Mouse (Mus musculus) kidney, embryonic 14.5 days (tissue): ENCODE measurements around the gene Hmgcl. TPM values are rescaled to one million over a fixed set of nuclear protein-coding genes. Genes with fewer than 3 reads are reported as not detected.

Experiments used
- ATAC-seq: fragments of 200-750 bp; cut with Nextera tagmentation; 2 replicates; pipeline ENCODE4 v1.8.0; 2017; ENCODE audit warnings: moderate number of reproducible peaks, mild to moderate bottlenecking, moderate TSS enrichment, moderate library complexity; ENCODE audit not compliant: low FRiP score, low TSS enrichment
- H3K27ac ChIP-seq: fragments of 300-500 bp; sonication (generic); 2 replicates; pipeline ENCODE4 v1.5.1; 2014; ENCODE audit warnings: low read depth, mild to moderate bottlenecking, low read length, moderate library complexity, mixed read lengths
- H3K27me3 ChIP-seq: fragments of 300-500 bp; sonication (generic); 2 replicates; pipeline ENCODE4 v1.6.1; 2014; ENCODE audit warnings: mild to moderate bottlenecking, low read length; ENCODE audit not compliant: control insufficient read depth, insufficient read depth
- H3K36me3 ChIP-seq: fragments of 300-500 bp; sonication (generic); 2 replicates; pipeline ENCODE4 v1.6.1; 2014; ENCODE audit warnings: low read length, mixed read lengths; ENCODE audit not compliant: control insufficient read depth, insufficient read depth
- H3K4me1 ChIP-seq: fragments of 300-500 bp; sonication (generic); 2 replicates; pipeline ENCODE4 v1.6.1; 2014; ENCODE audit warnings: low read length, mixed read lengths; ENCODE audit not compliant: control insufficient read depth, insufficient read depth
- H3K4me2 ChIP-seq: fragments of 300-500 bp; sonication (generic); replicated peaks from 2 replicates; pipeline ENCODE4 v1.6.1; 2014; ENCODE audit warnings: low read depth, mild to moderate bottlenecking, low read length
- H3K4me3 ChIP-seq: fragments of 300-500 bp; sonication (generic); 2 replicates; pipeline ENCODE4 v1.5.1; 2014; ENCODE audit warnings: mild to moderate bottlenecking, low read length
- H3K9ac ChIP-seq: fragments of 300-500 bp; sonication (generic); 2 replicates; pipeline ENCODE4 v1.6.1; 2014; ENCODE audit warnings: low read depth, mild to moderate bottlenecking, low read length, moderate library complexity
- H3K9me3 ChIP-seq: fragments of 300-500 bp; sonication (generic); 2 replicates; pipeline ENCODE4 v1.6.1; 2016; ENCODE audit warnings: low read length; ENCODE audit not compliant: control insufficient read depth
- WGBS: fragments of 180-500 bp; shearing (Covaris S2); extraction: QIAGEN DNeasy Blood & Tissue Kit; methylation state at CpG from one replicate; pipeline ENCODE4 v1.1.7; 2014; 5-methylcytosine and 5-hydroxymethylcytosine counted together
- polyA plus RNA-seq: library from polyadenylated mRNA; unstranded; fragments of >200 nt; fragmentation: Nextera tagmentation; extraction: Ambion mirVana; gene quantifications from 2 replicates; pipeline ENCODE4 v1.2.1, GENCODE M21; 2014

Hmgcl gene
- polyA plus RNA-seq, 1 experiment from 2014 or later, result 81.1 TPM

GRCm38 (mm10) chr4:135912164-135912563 lies 34.1 kb upstream of the Hmgcl start:
- Histone ChIP-seq H3K27ac (no peak overlapping the region), H3K4me3 (no peak overlapping the region), H3K9me3 (no peaks in the 10 kb centered on the region), H3K4me2 (no peak overlapping the region), H3K4me1 (no peaks in the 10 kb centered on the region), H3K9ac (no peak overlapping the region), H3K36me3 (no peaks in the 10 kb centered on the region), H3K27me3 (no peaks in the 10 kb centered on the region)
- WGBS, result 51% methylated on average over 3 of the region's 3 CpGs
- no peak for ATAC-seq

- ATAC-seq, result no peak
- no peak overlapping the region for H3K27ac ChIP-seq
- H3K9me3 ChIP-seq, result no peaks in the 10 kb centered on the region
- 17% methylated on average over 3 of the region's 3 CpGs for whole genome bisulfite sequencing
- H3K9ac ChIP-seq, result no peak overlapping the region
- no peaks in the 10 kb centered on the region for H3K4me1 ChIP-seq
- H3K4me3 ChIP-seq, result no peak overlapping the region
- no peaks in the 10 kb centered on the region for H3K36me3 ChIP-seq
- H3K27me3 ChIP-seq, result no peaks in the 10 kb centered on the region
- no peak overlapping the region for H3K4me2 ChIP-seq
These were observed 33.4 kb upstream of the Hmgcl start for GRCm38 (mm10) chr4:135912835-135913234.

- H3K4me3 ChIP-seq, result no peak overlapping the region
- no peak overlapping the region for H3K27ac ChIP-seq
- 81% methylated on average over 4 of the region's 4 CpGs for WGBS
- no peak overlapping the region for H3K4me2 ChIP-seq
- no peak overlapping the region for H3K9ac ChIP-seq
- no peak for ATAC-seq
- no peaks in the 10 kb centered on the region for H3K27me3 ChIP-seq
- no peaks in the 10 kb centered on the region for H3K36me3 ChIP-seq
- H3K4me1 ChIP-seq, result no peaks in the 10 kb centered on the region
- no peaks in the 10 kb centered on the region for H3K9me3 ChIP-seq
These were observed 32.8 kb upstream of the Hmgcl start for GRCm38 (mm10) chr4:135913433-135913832.

GRCm38 (mm10) chr4:135918635-135919279 lies 27.5 kb upstream of the Hmgcl start:
- Histone ChIP-seq H3K27me3 (no peaks in the 10 kb centered on the region), H3K4me1 (peaks cover 8% of the 10 kb centered on the region), H3K9ac (no peak overlapping the region), H3K4me3 (no peak overlapping the region), H3K4me2 (no peak overlapping the region), H3K36me3 (no peaks in the 10 kb centered on the region; the same call in 1 of the 2 replicates), H3K27ac (no peak overlapping the region), H3K9me3 (no peaks in the 10 kb centered on the region)
- no peak for ATAC-seq
- 74% methylated on average over 13 of the region's 13 CpGs for WGBS

- Histone ChIP-seq H3K4me2 (no peak overlapping the region), H3K27ac (no peak overlapping the region), H3K4me1 (peaks cover 8% of the 10 kb centered on the region), H3K9ac (no peak overlapping the region), H3K9me3 (no peaks in the 10 kb centered on the region), H3K36me3 (peaks cover under 1% of the 10 kb centered on the region; the same call in 1 of the 2 replicates), H3K27me3 (no peaks in the 10 kb centered on the region), H3K4me3 (no peak overlapping the region)
- ATAC-seq, result no peak
- 88% methylated on average over 3 of the region's 3 CpGs for WGBS
These were observed 27.0 kb upstream of the Hmgcl start for GRCm38 (mm10) chr4:135919280-135919639.

GRCm38 (mm10) chr4:135920304-135921241 lies 25.7 kb upstream of the Hmgcl start, which contains the start of gene Fuca1:
Gene Fuca1 (plus strand): TSS chr4:135920735.
- no peaks in the 10 kb centered on the region for H3K9me3 ChIP-seq
- peaks cover 8% of the 10 kb centered on the region for H3K4me1 ChIP-seq
- ATAC-seq, result peak; percentile 95
- H3K27me3 ChIP-seq, result no peaks in the 10 kb centered on the region
- WGBS, result 2% methylated on average over 60 of the region's 60 CpGs
- peak within 1 kb of the TSS; percentile 74 for H3K4me3 ChIP-seq
- peak within 1 kb of the TSS; percentile 82 for H3K9ac ChIP-seq
- peaks cover 5% of the 10 kb centered on the region; the same call in 1 of the 2 replicates for H3K36me3 ChIP-seq
- H3K4me2 ChIP-seq, result peak within 1 kb of the TSS; percentile 96
- H3K27ac ChIP-seq, result peak within 1 kb of the TSS; percentile 69; the same call in 1 of the 2 replicates

- peaks cover 8% of the 10 kb centered on the region for H3K4me1 ChIP-seq
- H3K27me3 ChIP-seq, result no peaks in the 10 kb centered on the region
- WGBS, result 6% methylated on average over 26 of the region's 26 CpGs
- ATAC-seq, result peak; percentile 33
- peak overlapping the region; percentile 74 for H3K4me3 ChIP-seq
- peak overlapping the region; percentile 69; the same call in 1 of the 2 replicates for H3K27ac ChIP-seq
- peak overlapping the region; percentile 82 for H3K9ac ChIP-seq
- peaks cover 9% of the 10 kb centered on the region; the same call in 1 of the 2 replicates for H3K36me3 ChIP-seq
- peak overlapping the region; percentile 96 for H3K4me2 ChIP-seq
- no peaks in the 10 kb centered on the region for H3K9me3 ChIP-seq
These were observed 24.8 kb upstream of the Hmgcl start for GRCm38 (mm10) chr4:135921257-135922120.

- H3K4me1 ChIP-seq, result peaks cover 8% of the 10 kb centered on the region
- 0 out of 2 replicates have a peak overlapping the region, but pooled peaks have one; percentile 82 for H3K9ac ChIP-seq
- no peak for ATAC-seq
- WGBS, result 65% methylated on average over 1 of the region's 1 CpGs
- H3K4me2 ChIP-seq, result peak overlapping the region; percentile 96
- H3K4me3 ChIP-seq, result peak overlapping the region; percentile 74; the same call in 1 of the 2 replicates
- no peaks in the 10 kb centered on the region for H3K27me3 ChIP-seq
- H3K36me3 ChIP-seq, result peaks cover 9% of the 10 kb centered on the region; the same call in 1 of the 2 replicates
- H3K9me3 ChIP-seq, result no peaks in the 10 kb centered on the region
- H3K27ac ChIP-seq, result no peak overlapping the region
These were observed 24.1 kb upstream of the Hmgcl start for GRCm38 (mm10) chr4:135922190-135922589.
